Mouse (Mus musculus): ENCODE measurements around the gene Samhd1.

GRCm38 (mm10) chr2:157074772-157075171 lies 60.3 kb downstream of the Samhd1 start:
- TF ChIP-seq POLR2A (IDR thresholded peaks at IDR 0.05; ENCODE audit: insufficient read depth, low read depth, low read length), result no peak
- no peak for TF ChIP-seq CTCF (IDR thresholded peaks at IDR 0.05; ENCODE audit: insufficient read depth, low read depth, low read length)
